Mouse (Mus musculus) kidney, adult 2 months (tissue): Measurements from ENCODE around the gene Banf1.

Experiments used
- CTCF ChIP-seq: fragments of 200-500 bp; conservative IDR thresholded peaks from 2 replicates; pipeline ENCODE4 v1.5.1; 2011; ENCODE audit warnings: low read depth, mild to moderate bottlenecking, control low read depth, low read length, moderate library complexity, mixed read lengths; ENCODE audit not compliant: insufficient read depth, insufficient read length
- POLR2A ChIP-seq: fragments of 200-500 bp; IDR thresholded peaks from one replicate; pipeline ENCODE4 v1.6.1; 2011; ENCODE audit warnings: low read depth, low read length, control low read depth

DNA sequence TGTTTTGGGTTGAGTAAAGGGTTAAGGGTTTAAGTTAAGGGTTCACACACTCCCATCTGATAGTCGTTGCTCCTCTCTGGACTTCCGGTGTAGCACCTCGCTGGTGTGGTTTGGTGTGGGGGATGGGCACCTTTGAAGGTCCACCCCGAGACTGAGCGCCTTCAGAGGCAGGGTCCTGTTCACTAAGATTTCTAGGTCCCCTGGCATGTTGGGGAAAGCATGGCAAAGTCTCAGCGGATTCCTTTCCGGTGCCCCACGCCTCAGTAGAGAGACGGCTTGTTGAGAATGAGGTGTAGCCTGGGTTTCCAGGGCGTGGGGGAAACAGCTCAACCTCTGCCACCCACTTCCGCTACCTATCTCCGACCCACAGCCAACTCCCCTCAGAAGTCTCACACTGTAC lies 22.7 kb upstream of the Banf1 start:
- TF ChIP-seq POLR2A = no peak
- no peak for TF ChIP-seq CTCF
